Mouse (Mus musculus) E14TG2a.4 (cell line): ENCODE results near the gene C3.

Experiments
- H3K27me3 ChIP-seq: 2 replicates; pipeline ENCODE4 v1.6.1; 2014; ENCODE audit warnings: low read length, control low read depth; ENCODE audit not compliant: insufficient read depth
- H3K36me3 ChIP-seq: 2 replicates; pipeline ENCODE4 v1.6.1; 2014; ENCODE audit warnings: low read length, control low read depth; ENCODE audit not compliant: insufficient read depth
- H3K4me1 ChIP-seq: replicated peaks from 2 replicates; pipeline ENCODE4 v1.6.1; 2014; ENCODE audit warnings: low read depth, low read length, control low read depth
- H3K4me3 ChIP-seq: replicated peaks from 2 replicates; pipeline ENCODE4 v1.5.1; 2014; ENCODE audit warnings: mild to moderate bottlenecking, low read length
- H3K9me3 ChIP-seq: 2 replicates; pipeline ENCODE4 v1.6.1; 2014; ENCODE audit warnings: low read length, control low read depth
- CTCF ChIP-seq: conservative IDR thresholded peaks from 2 replicates; pipeline ENCODE4 v1.5.1; 2014; ENCODE audit warnings: low read length
- NANOG ChIP-seq: IDR thresholded peaks from 2 replicates; pipeline ENCODE4 v1.6.1; 2014; ENCODE audit warnings: borderline replicate concordance, low read length, mixed read lengths
- POU5F1 ChIP-seq: IDR thresholded peaks from 2 replicates; pipeline ENCODE4 v1.6.1; 2014; ENCODE audit warnings: low read length, borderline replicate concordance

C3 gene

DNA sequence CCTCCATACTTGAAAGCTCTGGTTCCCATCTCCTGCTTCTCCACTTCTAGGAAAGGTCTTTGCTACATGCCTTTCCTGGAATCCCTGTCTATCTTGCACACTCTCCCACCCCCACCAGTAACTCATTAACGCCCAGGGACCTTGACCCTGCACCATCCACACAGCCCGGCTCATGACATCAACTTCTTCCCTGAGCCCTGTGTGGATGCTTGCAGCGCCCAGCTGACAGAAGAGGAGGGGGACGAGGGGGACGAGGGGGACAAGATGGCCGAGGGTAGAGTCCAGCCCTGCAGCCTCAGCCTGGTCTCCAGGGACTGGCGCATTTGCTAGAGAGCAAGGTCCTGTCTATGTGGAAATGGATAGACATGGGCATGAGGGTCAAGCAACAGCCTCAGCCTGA lies 5.1 kb upstream of the C3 start:
- Histone ChIP-seq H3K9me3 (no peaks in the 10 kb centered on the region), H3K36me3 (peaks cover 36% of the 10 kb centered on the region), H3K27me3 (peaks cover 6% of the 10 kb centered on the region; the same call in 1 of the 2 replicates), H3K4me3 (no peak overlapping the region), H3K4me1 (peaks cover 14% of the 10 kb centered on the region)
- TF ChIP-seq CTCF (no peak), POU5F1 (no peak), NANOG (no peak)

DNA sequence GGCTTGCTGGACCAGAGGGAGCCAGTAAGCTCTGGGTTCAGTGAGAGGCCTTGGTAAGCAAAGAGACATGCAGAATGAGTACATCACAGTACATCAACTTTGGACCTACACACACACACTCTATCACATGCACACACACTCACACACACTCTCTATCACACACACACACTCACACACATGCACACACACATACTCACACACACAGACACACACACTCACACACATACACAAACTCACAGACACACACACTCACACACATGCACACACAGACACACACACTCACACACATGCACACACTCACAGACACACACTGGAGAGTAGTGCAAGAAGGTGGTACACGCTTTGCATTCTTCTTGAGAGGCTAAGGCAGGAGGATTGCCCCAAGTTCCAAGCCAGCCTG lies 4.3 kb upstream of the C3 start:
- Histone ChIP-seq H3K4me3 (no peak overlapping the region), H3K9me3 (no peaks in the 10 kb centered on the region), H3K27me3 (peaks cover 12% of the 10 kb centered on the region), H3K4me1 (peaks cover 14% of the 10 kb centered on the region), H3K36me3 (peaks cover 28% of the 10 kb centered on the region)
- no peak for TF ChIP-seq POU5F1

DNA sequence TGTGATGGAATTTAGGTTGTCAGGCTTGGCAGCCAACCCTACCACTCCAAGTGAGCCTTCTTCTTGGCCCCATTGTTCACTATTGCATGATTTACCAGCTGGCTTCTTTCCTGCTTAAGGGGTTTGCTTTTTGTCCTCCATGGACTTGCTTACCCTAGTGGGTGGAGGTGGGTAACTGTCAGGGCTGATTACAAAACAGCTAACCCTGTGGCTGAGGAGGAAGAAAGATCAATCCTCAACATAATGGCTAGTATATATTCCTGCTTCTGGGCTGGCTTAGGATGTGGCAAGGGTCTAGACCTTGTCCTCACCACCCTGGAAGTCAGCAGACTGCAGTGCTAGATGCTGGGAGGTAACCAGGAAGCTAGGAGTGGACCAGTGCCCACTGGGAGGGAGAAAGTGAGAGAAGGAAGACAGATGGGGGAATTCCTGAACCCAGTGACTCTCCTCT lies 3.4 kb upstream of the C3 start:
- TF ChIP-seq POU5F1 = no peak
- Histone ChIP-seq H3K4me3 (no peak overlapping the region), H3K27me3 (peaks cover 20% of the 10 kb centered on the region), H3K36me3 (peaks cover 19% of the 10 kb centered on the region), H3K4me1 (peaks cover 14% of the 10 kb centered on the region), H3K9me3 (no peaks in the 10 kb centered on the region)

DNA sequence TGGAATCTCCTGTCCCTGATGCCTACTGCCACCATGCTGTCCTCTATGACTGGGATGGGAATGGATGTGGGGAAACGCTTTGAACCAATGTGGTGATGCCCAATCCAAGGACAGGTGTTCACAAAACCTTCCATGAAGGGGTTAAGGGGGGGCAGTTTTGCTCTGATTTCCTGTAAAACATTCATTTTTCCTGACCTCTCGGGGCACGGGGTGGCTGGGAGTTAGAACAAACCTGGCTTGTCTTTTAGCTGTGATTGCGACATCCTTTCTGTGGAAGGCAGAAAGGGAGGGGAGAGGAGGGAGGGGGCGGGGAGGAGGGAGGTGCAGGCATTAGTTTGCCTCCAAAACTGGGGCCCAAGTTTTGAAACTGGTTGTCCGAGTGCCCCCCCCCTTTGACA lies 2.8 kb upstream of the C3 start:
- no peak overlapping the region for H3K4me3 ChIP-seq
- peaks cover 11% of the 10 kb centered on the region for H3K4me1 ChIP-seq
- no peak for TF ChIP-seq POU5F1
- no peak for TF ChIP-seq NANOG
- no peak for TF ChIP-seq CTCF
- no peaks in the 10 kb centered on the region for H3K9me3 ChIP-seq
- H3K36me3 ChIP-seq = peaks cover 13% of the 10 kb centered on the region
- peaks cover 26% of the 10 kb centered on the region for H3K27me3 ChIP-seq

GRCm38 (mm10) chr17:57229851-57230727 lies 2.2 kb upstream of the C3 start:
- H3K36me3 ChIP-seq = peaks cover 10% of the 10 kb centered on the region
- TF ChIP-seq CTCF (no peak), POU5F1 (no peak), NANOG (no peak)

GRCm38 (mm10) chr17:57228873-57229272 lies 937 bp upstream of the C3 start:
- no peak overlapping the region for H3K4me3 ChIP-seq
- TF ChIP-seq NANOG (no peak), CTCF (no peak), POU5F1 (no peak)
- H3K36me3 ChIP-seq = no peaks in the 10 kb centered on the region
- H3K4me1 ChIP-seq = peaks cover 11% of the 10 kb centered on the region
- H3K27me3 ChIP-seq = peaks cover 41% of the 10 kb centered on the region
- H3K9me3 ChIP-seq = no peaks in the 10 kb centered on the region

More at GRCm38 (mm10) chr17:57229851-57230727, 2.2 kb upstream of the C3 start:
- no peaks in the 10 kb centered on the region for H3K9me3 ChIP-seq
- no peak overlapping the region for H3K4me3 ChIP-seq
- H3K27me3 ChIP-seq = peaks cover 32% of the 10 kb centered on the region
- H3K4me1 ChIP-seq = peaks cover 7% of the 10 kb centered on the region

- no peaks in the 10 kb centered on the region for H3K36me3 ChIP-seq
- H3K4me3 ChIP-seq = no peak overlapping the region
- peaks cover 53% of the 10 kb centered on the region for H3K27me3 ChIP-seq
- TF ChIP-seq POU5F1 (no peak), CTCF (no peak), NANOG (no peak)
- peaks cover 6% of the 10 kb centered on the region for H3K4me1 ChIP-seq
- no peaks in the 10 kb centered on the region for H3K9me3 ChIP-seq
Measured at GRCm38 (mm10) chr17:57227468-57227867, 468 bp downstream of the C3 start.

DNA sequence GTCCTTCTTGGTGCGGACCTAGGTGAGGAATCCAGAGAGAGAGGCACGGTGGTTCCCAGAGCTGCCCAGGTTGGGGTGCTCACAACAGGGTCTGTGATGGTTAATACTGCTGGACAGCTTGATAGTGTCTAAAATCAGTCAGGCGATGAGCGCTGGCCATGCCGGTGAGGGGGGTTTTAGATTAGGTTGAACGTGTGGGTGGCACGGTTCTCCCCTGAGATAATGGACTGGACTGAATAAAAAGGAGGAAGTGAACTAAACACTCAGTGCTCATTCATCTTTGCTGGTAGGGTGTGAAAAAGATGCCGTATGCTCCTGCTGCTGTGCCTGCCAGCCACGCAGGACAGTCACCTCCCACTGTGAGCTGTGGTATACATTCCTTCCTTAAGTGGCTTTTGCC lies 4.6 kb downstream of the C3 start:
- peaks cover 18% of the 10 kb centered on the region for H3K9me3 ChIP-seq
- H3K36me3 ChIP-seq = no peaks in the 10 kb centered on the region
- peaks cover 52% of the 10 kb centered on the region for H3K27me3 ChIP-seq
- H3K4me3 ChIP-seq = no peak overlapping the region
- TF ChIP-seq POU5F1 (no peak), NANOG (no peak), CTCF (no peak)
- H3K4me1 ChIP-seq = peaks cover 16% of the 10 kb centered on the region

- Histone ChIP-seq H3K4me1 (peaks cover 16% of the 10 kb centered on the region), H3K4me3 (no peak overlapping the region), H3K36me3 (no peaks in the 10 kb centered on the region), H3K27me3 (peaks cover 43% of the 10 kb centered on the region), H3K9me3 (peaks cover 18% of the 10 kb centered on the region)
- TF ChIP-seq POU5F1 (no peak), NANOG (no peak), CTCF (no peak)
Measured at GRCm38 (mm10) chr17:57221911-57222310, 6.0 kb downstream of the C3 start.
